Mouse (Mus musculus): ENCODE results near the gene Lrsam1.

The Lrsam1 gene

DNA sequence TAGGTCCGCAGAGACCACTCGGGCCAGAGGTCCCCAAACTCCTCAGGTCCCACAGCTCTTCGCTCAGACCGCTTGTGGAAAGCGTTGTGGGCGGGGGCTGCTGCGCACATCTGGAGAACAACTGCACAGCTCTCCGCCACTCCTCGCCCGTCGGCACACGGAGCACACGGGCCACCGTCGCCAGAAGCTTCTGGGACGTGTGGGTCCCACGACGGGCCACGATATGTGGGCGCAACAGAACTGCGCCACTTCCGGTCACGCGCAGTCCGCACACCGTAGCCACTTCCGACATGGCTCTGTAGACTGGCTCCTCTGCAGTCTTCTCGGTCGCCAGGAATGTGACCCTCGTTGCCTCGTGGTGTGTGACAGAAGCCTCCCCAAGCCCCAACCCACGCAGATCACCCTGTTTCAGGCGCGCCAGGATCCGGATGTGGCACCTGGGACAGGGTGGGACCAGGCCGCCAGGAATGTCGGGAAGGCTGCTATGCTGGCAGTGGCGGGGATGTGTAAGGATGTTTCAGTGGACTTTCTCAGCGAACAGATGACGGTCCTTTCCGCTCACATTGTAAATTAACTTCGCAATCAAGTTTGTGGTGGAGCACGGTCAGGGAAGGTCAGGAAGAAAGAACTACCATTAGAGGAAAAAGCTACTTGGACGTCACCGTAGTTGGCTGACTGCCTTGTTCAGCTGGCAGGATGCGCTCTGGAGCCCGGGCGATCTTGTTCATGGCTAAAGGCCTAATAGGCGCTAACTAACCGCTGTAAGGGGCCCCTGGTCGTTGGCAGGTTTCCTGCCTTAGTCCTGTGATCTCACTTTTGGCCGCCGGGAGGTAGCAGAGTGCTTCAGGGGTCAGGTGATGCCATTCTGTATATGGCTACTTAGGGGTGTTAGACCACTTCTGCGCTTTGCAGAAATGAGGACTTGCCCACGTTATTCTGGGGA, 5.5 kb upstream of the Lrsam1 start:
- peak; percentile 99 for DNase-seq

DNA sequence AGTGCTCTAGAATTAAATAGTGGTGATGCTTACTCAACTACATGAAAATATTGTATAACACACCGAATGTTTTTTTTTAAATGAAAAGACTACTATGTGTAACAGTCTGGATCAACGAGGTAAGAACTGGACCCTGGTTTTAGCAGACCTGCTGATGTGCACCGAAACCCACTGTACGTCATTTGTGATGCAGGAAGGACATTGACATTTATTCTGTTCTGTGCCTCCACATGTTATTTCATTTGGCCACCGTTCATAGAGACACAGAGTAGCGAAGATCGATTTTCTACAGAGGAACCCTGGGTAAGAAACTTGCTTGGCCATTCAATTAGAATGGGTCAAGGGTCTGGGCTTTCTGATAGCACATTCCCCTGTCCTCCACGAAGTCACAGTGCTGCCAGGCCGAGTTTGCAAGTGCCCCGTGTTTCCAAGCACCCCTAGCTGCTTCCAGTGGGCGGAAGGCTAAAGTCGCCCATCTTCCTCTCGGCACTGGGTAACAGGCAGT, 4.8 kb upstream of the Lrsam1 start:
- no peak for DNase-seq

DNA sequence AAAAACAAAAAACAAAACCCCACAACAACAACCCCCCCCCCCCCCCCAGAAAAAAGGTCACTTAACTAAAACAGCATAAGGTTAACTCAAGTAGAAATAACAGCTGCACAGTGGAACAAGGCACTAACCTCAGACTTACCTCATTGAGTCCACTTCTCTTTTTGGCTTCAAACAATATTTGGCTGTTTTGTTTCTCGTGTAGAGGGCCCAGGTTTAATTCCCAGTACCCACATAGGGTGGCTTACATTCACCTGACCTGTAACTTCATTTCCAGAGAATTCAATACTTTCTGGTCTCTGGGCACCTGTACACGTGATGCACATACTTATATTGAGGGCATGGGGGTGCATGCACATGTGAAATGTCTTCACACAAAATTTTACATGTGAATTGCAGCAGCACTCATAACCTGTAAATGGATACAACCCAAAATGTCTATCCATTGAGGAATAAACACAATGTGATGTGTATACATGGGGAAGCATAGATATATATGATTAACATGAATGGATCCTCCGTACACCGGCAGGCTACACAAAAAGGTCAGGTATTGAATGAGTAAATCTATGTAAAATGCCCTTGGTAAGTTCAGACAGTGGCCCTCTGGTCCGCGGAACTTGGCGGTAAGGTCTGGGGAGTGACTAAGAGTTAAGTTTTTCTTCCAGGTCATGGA, 4.2 kb upstream of the Lrsam1 start:
- no peak for DNase-seq

DNA sequence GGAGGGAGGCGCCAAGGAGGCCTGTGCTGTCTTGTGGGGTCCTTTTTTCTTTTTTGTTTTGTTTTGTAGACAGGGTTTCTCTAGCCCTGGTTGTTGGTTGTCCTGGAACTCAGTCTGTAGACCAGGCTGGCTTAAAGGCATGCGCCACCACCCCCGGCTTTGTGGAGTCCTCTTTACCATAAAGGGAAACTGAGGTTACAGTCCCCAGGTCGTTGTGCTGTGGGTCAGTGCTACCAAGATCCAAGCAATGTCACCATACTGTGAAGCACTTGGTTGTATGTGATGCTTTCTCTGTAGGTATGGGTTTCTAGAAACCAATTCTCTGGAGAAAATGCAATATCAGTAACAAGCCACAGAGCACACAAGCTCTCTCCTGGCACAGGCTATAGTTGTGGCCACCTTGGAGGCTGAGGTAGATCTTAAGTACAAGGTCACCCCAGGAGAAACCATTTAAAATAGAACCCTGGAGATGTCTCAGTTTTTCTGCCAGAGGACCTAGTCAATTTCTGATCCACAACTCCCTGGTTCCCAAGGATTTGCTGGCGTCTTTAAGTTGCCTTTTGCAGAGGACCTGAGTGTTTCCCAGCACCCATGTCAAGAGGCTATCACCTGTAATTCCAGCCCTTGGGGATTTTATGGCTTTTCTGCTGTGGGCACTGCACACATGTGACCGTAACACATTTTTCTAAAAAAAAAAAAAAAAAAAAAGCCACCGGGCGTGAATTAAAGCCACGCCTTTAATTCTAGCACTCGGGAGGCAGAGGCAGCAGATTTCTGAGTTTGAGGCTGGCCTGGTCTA, 3.4 kb upstream of the Lrsam1 start:
- DNase-seq: no peak

DNA sequence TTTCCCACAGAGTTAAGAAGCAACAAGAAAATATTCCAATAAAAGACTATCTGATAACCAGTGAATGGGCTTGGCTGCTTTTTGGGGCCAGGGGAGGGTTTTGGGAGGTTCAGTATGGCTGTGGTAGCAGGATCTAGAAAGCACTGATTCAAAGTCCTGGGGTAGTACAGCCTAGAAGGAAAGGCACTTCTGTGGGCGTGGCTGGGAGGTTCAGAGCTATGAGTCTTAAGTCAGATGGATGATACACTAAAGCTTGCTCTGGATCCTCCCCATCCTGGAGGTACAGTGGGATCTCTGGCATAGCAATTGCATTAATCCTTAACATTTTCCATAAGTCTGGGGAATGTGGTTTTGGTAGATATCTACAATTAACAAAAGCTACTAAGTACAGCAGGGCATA, 2.6 kb upstream of the Lrsam1 start:
- no peak for DNase-seq

DNA sequence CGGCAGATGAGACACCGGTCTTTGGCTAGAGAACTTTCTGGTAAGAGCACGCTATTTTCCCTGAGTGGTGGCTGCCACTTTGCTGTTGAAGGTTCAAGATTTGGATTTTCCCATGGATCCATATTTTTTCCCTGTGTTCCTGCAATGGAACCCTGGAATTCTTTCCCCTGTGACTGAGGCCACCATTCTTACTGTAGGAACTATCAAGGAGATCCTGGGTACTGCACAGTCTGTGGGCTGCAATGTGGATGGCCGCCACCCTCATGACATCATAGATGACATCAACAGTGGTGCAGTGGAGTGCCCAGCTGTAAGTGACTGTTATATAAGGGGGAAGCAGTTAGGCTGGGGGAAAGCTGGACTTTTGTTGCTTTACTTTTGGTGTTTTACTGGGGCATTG, 2.1 kb upstream of the Lrsam1 start:
- no peak for DNase-seq

DNA sequence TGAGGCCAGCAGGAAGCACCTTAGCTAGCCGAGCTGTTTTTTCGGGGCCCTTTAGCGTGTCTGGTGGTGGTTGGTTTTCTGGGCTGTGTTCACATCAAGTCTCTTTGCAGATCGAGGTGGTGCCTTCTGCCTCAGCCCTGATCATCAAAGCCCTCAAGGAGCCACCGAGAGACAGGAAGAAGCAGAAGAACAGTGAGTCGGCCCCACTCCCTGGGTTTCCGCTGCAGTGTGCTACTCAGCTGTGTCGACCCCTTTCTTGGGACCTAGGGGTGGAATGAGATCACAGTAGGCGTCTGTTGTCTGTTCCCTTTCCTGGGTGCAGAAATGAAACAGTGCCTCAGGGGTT, 1.4 kb upstream of the Lrsam1 start:
- no peak for DNase-seq

DNA sequence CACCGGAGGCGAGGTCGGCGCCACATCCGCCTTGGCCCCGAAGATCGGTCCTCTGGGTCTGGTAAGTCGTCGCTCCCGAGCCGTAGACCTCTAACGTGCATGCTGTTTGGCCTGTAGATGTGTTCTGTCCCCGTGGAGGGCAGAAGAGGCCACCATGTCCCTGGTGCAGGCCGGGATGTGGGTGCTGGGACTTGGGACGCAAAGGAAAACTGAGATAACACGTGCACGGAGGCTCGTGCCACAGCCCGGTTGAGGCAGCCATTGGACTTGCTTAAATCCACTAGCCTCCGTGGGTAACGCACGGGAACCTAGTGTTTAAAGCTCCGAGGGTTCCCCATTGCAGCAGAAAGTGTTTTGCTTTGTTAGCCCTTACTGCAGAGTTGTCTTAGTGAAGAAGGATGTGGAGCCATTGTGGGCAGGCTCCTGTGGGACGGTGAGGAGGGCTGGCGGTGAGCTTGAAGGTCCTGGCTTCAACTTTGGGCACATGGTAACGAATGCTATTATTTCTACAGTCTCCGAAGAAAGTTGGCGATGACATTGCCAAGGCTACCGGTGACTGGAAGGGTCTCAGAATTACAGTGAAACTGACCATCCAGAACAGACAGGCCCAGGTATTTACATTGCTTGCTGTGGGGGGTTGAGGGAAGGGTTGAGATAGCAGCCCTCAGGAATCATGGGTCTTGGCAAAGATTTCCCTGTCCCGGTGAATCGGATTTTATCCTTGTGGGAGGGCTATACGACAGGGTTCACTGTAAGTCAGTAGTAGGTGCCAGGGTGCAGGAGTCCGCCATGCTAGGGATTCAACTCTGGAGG, 854 bp upstream of the Lrsam1 start:
- no peak for DNase-seq

DNA sequence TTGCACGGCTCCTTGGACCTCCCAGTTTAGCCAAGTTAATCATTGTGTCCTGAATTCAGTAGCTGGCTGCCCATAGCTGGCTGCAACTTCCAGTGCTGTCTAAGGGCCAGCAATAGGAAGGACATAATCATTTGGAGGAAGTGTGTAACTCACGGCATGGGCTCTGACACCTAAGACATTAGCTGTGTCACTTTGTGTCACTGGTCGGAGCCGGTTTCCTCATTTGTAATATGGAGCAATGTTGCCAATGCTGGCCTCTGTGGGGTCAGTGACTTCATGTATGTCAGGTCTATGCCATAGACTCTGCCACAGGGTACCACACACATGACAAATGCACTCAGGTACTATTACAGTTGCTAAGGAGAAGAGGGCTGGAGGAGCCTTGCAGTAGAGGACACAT, 1.1 kb downstream of the Lrsam1 start:
- DNase-seq: no peak

DNA sequence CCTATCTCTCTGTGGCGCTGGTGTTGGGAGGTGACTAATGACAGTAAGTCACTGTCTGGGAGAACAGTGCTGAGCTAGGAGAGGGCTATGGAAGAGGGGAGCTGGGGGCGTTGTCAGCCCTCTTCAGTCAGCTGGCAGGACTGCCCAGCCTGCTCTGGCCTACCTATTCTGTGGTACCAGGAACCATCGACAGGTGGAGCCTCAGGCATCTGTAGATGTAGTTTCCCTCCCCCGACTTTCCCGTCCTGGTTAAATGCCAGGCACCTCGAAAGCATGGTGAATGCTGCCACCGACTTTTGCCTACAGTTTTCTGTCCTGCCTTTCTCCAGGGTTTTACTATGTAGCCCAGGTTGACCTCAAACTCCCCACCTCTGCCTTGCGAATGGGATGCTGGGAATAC, 4.1 kb downstream of the Lrsam1 start:
- no peak for DNase-seq

DNA sequence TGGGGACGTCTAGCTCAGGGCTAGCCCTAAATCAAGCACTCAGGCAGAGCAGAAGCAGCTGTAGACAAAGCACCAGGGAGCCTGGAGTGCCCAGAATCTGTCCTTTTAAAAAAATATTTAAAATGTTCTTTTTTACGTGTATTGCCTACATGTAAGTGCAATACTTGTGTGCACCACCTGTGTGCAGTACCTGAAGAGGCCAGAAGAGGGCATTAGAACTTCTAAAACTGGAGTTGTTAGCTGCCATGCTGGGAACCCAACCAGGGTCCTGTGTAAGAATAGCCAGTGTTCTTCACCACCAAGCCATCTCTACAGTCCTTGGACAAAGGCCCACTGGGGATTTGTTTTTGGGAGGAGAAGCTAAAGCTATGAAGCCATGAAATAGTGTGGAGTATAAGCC, 6.8 kb downstream of the Lrsam1 start:
- DNase-seq: no peak

DNA sequence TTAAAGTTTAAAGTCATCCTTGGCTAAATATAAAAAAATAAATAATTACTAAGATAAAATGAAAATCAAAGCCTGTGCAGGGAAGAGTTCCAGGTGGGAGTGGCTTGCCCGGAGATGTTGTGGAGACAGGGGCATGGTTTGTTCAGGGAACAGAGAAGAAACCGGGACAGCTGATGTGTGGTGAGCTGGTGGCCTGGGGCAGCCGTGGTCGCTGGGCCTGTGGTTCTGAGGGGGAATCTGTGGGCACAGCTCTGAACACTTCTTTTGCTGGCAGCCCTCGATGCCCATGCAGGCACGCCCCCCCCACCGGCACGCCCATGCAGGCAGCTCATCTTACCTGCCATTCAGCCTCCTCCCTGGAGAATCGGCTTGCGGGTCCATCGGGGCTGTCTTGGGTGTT, 14.0 kb downstream of the Lrsam1 start:
- DNase-seq: no peak

DNA sequence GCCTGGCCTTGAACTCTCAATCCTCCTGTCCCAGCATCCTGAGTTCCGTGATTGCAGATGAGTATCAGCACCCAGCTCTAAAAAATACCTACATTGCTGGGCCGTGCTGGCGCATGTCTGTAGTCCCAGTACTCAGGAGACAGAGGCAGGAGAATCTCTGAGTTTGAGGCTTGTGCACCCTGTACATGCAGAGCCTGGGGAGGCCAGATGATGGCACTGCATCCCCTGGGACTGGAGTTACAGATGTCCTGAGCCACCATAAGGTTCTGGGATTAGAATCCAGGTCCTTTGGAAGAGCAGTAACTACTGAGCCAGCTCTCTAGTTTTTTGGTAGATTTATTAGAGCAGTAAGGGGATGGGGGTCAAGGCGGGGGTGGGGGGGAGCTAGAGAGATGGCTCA, 20.9 kb downstream of the Lrsam1 start:
- DNase-seq: no peak

DNA sequence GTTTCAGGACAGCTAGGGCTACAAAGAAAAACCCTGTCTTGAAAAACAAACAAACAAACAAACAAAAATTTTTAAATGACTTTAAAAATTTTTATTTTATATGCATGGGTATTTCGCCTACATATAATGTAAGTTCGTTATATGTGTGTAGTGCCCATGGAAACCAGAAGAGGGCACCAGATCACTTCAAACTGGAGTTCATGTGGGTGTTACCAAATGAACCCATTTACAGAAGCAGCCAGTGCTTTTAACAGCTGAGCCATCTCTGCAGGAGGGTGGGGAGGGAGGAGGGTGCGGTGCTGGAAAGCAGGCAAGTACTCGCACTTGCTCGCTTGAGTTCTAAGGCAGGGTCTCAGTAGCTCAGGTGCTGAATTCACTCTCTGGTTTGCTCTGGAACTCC, 22.0 kb downstream of the Lrsam1 start:
- no peak for DNase-seq

DNA sequence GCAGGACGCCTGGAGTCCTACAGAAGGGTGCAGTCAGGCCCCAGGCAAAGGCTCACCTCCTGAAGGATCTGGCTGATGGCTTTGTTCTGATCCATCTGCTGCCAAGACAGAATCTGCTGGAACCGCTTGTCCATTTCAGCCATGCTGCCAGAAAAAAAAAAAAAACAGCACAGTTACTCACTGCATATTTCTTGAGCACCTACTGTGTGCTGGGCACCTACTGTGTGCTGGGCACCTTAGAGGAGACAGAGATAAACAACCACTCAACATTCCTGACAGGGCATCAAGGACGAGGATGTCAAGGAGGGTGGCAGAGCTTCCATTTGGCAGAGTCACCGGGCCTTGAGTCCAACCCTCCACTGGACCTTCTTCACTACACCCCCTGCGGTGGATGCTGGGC, 22.7 kb downstream of the Lrsam1 start:
- no peak for DNase-seq

DNA sequence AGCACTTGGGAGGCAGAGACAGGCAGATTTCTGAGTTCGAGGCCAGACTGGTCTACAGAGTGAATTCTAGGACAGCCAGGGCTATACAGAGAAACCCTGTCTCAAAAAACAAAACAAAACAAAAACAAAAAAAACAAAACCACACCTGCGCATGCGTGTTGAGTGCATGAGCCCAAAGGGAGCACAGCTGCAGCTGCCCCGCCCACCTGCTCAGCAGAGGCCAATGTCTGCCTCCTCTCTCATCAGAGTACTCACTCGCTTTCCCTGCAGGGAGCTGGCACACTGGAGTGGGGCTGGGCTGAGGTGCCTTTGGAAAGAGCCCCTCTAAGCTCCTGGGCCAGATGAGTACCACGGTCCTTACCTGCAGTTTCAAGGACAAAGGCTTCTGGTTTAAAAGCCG, 29.7 kb downstream of the Lrsam1 start:
- no peak for DNase-seq

DNA sequence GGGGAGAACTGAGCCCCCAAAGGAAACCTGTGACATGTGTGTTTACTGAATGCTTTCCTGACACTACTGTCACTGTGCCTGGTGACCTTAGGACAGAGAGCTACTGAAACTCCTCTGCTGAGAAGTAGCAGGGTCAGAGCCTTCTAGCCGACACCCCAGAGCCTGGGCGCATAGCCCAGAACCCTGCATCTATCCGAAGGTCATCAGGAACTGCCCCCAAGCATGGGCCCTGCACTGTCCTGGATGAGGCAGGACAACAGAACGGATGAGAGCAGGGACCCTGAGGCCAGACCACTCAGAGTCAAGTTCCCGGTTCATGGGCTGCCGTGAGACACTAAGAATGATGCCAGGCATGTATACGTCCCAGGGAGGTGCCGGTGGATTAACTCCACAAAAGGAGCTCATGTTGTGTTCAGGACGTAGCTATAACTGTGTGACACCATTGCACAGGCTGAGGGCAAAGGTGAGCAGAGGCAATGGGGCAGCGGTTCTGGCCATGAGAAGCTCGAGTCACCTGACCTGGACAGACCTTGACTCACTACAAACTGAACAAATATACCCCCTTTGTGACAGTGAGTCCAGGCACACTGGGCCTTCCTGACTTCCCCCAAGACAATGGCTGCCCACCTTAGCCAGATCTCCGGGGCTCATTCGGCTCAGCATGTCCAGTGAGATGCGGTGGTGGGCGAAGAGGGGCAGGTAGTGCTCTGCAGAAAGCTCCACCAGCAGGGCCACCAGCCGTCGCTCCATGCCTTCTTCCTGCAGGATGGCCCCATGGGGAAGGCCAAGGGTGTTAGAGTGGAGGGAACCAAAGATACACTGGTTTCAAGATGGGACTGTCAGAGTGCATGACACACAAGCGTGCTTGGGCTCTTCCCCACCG, 32.2 kb downstream of the Lrsam1 start:
- DNase-seq: peak; percentile 92

DNA sequence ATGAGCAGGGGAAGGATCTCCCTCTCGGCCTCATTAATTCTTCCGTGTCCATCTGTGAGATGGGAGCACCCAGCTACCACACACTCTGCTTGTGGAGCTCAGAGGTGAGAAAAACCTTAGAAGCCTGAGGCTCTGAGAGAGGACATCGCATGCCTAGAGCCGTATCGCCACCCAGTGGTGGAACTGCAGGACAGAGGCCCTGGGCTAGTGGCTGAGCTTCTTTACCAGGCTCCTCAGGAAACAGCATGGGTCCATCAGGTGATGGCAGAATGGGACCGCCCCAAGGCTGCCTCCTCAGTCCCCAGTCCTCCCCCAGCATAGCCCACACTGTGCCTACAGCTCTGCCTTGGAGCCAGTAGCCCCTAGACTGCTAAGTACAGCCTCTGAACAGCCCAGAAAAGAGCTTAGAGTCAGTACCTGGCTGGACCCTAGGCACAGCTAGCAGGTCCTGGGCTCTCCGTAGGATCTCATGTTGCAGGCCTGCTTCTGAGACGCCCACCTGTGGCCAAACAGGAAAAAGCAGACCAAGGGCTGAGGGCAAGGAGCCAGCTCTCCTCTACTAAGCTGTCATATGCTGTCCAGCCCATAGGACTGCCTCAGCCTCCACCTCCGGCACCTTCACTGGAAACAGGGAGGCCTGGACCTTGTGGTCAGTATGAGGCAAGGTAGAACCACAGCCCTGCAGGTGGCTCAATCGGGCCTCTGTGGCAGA, 33.0 kb downstream of the Lrsam1 start:
- DNase-seq: peak; percentile 97

DNA sequence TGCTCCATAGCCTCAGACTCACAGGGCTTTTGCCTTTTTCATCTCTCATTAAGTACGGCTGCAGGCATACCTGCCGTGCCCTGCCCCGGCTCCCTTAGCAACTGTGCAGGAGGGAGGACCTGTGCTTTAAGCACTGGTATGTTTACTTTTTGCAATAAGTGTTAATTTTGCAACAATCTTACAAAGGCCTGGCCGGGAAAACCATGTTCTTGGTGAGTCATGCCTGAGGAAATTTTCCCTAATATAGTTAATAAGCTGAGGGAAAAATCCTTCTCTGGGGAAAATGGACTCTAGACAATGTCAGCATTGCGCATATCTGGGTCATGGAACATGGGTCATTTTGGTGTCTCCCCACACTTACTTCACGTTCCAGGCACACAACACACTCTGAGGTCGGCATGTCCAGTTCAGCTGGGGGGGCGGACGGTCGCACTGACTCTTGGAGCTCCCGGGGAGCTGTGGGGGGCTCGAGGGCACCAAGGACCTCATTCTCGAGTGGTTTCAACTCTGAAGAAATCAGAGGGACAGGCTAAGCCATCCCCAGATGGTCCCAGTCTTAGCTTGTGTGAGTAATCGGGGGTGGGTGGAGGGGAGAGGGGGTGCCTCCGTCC, 33.7 kb downstream of the Lrsam1 start:
- peak; percentile 96 for DNase-seq

DNA sequence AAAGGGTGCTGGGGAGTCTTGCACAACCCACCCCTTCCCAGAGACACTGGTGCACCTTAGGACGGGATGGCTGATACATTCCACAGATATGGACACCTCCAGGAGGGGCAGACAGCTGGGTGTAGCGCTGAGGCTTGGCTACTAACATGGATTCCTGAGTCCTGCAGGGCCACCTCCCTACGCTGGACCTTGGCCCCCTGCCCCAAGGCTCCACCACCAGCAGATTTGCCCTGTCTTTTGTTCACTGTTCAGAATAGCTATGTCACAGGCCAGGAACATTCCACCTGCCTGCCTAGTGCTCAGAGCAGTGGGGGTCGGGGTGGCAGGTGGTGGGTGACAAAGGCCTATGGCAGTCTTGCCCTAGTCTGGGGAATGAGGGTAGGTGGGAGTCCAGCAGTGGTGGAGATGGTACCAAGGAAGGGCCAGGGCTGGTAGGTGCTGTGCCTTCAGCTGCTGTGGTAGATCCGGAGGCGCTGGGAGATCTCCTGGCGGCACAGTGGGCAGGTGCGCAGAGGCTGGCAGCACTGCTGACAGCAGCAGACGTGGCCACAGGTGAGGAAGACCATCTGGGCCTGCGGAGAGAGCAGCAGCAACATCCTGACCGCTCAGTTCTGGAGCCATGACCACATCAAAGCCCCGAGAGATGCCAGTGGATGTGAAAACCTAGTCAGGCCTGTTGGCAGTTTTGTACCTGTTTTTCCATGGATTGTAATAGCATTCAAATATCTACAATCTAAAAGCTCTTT, 34.9 kb downstream of the Lrsam1 start:
- no peak for DNase-seq

All from heart, adult 11 months (tissue).